Mouse (Mus musculus) CH12.LX (cell line): ENCODE measurements around the gene Cd3e. TPM values are rescaled to one million over a fixed set of nuclear protein-coding genes. Genes with fewer than 3 reads are reported as not detected.

Source experiments
- DNase-seq: peaks from one replicate; pipeline ENCODE4 v3.0.0-alpha.2; 2013; ENCODE audit errors: extremely low read depth
- H3K27ac ChIP-seq: 2 replicates; pipeline ENCODE4 v1.5.1; 2012; ENCODE audit warnings: low read depth, mild to moderate bottlenecking, control low read depth, moderate library complexity; ENCODE audit not compliant: insufficient read depth
- H3K27me3 ChIP-seq: replicated peaks from 2 replicates; pipeline ENCODE3; 2012; ENCODE audit warnings: inconsistent platforms
- H3K36me3 ChIP-seq, 2 experiments: replicated peaks in 1 of 2; 2 replicates each; pipeline versions ENCODE3 to v1.6.1; 2012; ENCODE audit warnings: inconsistent platforms in 1 of 2, low read length in 1 of 2, mild to moderate bottlenecking in 1 of 2, mixed read lengths in 1 of 2, moderate library complexity in 1 of 2; ENCODE audit not compliant: control insufficient read depth in 1 of 2, insufficient read depth in 1 of 2
- H3K4me1 ChIP-seq, 2 experiments: 2 replicates each; pipeline ENCODE4 v1.6.1; 2012; ENCODE audit warnings: inconsistent platforms in 1 of 2, moderate library complexity in 1 of 2; ENCODE audit not compliant: insufficient read depth in 2 of 2, control insufficient read depth in 1 of 2
- H3K4me2 ChIP-seq: 2 replicates; pipeline ENCODE4 v1.6.1; 2012; ENCODE audit warnings: low read depth, mild to moderate bottlenecking, control low read depth; ENCODE audit not compliant: poor library complexity, insufficient read depth, severe bottlenecking
- H3K4me3 ChIP-seq, 3 experiments: fragments of 150-350 bp in 1 of 3; sonication (generic) in 1 of 3; replicated peaks in 1 of 3; 2 replicates each; pipeline versions ENCODE3 to v1.5.1; 2011 to 2012; ENCODE audit warnings: low read depth in 2 of 3, low read length in 2 of 3, mild to moderate bottlenecking in 2 of 3, moderate library complexity in 2 of 3, control low read depth in 1 of 3, improper control_type of control experiment in 1 of 3, inconsistent platforms in 1 of 3, mixed read lengths in 1 of 3; ENCODE audit not compliant: poor library complexity in 1 of 3
- H3K79me2 ChIP-seq: replicated peaks from 2 replicates; pipeline ENCODE4 v1.6.1; 2012; ENCODE audit warnings: mild to moderate bottlenecking, moderate library complexity; ENCODE audit not compliant: control insufficient read depth, poor library complexity, insufficient read depth, severe bottlenecking; ENCODE audit errors: extremely low read depth
- H3K9ac ChIP-seq: 2 replicates; pipeline ENCODE4 v1.6.1; 2012; ENCODE audit warnings: low read depth, mild to moderate bottlenecking, control low read depth, moderate library complexity; ENCODE audit not compliant: insufficient read depth
- H3K9me3 ChIP-seq: replicated peaks from 2 replicates; pipeline ENCODE3; 2012; ENCODE audit warnings: low read length, inconsistent platforms, mixed read lengths
- BHLHE40 ChIP-seq: IDR thresholded peaks from 2 replicates; pipeline ENCODE4 v1.6.1; 2011; ENCODE audit warnings: mild to moderate bottlenecking, low read depth, low read length, improper control_type of control experiment
- CHD1 ChIP-seq: IDR thresholded peaks from 2 replicates; pipeline ENCODE4 v1.6.1; 2012; ENCODE audit warnings: low read depth, low read length, improper control_type of control experiment, inconsistent platforms
- CTCF ChIP-seq, 2 experiments: IDR thresholded peaks in 1 of 2; conservative IDR thresholded peaks in 1 of 2; 2 replicates each; pipeline ENCODE4 v1.5.1; 2011 to 2012; ENCODE audit warnings: low read depth in 2 of 2, low read length in 2 of 2, improper control_type of control experiment in 1 of 2, inconsistent platforms in 1 of 2, mild to moderate bottlenecking in 1 of 2, moderate library complexity in 1 of 2
- ELF1 ChIP-seq: IDR thresholded peaks from 2 replicates; pipeline ENCODE4 v1.6.1; 2014; ENCODE audit warnings: low read depth, mild to moderate bottlenecking, inconsistent platforms, low read length, improper control_type of control experiment
- EP300 ChIP-seq: IDR thresholded peaks from 2 replicates; pipeline ENCODE4 v1.6.1; 2011; ENCODE audit warnings: low read length, improper control_type of control experiment
- JUN ChIP-seq: IDR thresholded peaks from 2 replicates; pipeline ENCODE4 v1.6.1; 2011; ENCODE audit warnings: low read depth, mild to moderate bottlenecking, low read length, improper control_type of control experiment, moderate library complexity; ENCODE audit not compliant: insufficient read depth
- JUND ChIP-seq: conservative IDR thresholded peaks from 2 replicates; pipeline ENCODE4 v1.6.1; 2011; ENCODE audit warnings: low read depth, low read length, improper control_type of control experiment
- MAX ChIP-seq: IDR thresholded peaks from 2 replicates; pipeline ENCODE4 v1.6.1; 2011; ENCODE audit warnings: low read length, improper control_type of control experiment
- MAZ ChIP-seq: IDR thresholded peaks from 2 replicates; pipeline ENCODE4 v1.6.1; 2012; ENCODE audit warnings: low read depth, mild to moderate bottlenecking, inconsistent platforms, low read length, improper control_type of control experiment, moderate library complexity
- MXI1 ChIP-seq: IDR thresholded peaks from 2 replicates; pipeline ENCODE4 v1.6.1; 2011; ENCODE audit warnings: mild to moderate bottlenecking, low read depth, low read length, improper control_type of control experiment
- NELFE ChIP-seq: IDR thresholded peaks from 2 replicates; pipeline ENCODE4 v1.6.1; 2011; ENCODE audit warnings: low read depth, low read length, improper control_type of control experiment
- NRF1 ChIP-seq: IDR thresholded peaks from 2 replicates; pipeline ENCODE4 v1.6.1; 2014; ENCODE audit warnings: low read depth, mild to moderate bottlenecking, inconsistent platforms, low read length, improper control_type of control experiment, moderate library complexity
- POLR2AphosphoS2 ChIP-seq: IDR thresholded peaks from 2 replicates; pipeline ENCODE4 v1.6.1; 2011; ENCODE audit warnings: low read depth, low read length, improper control_type of control experiment
- SIN3A ChIP-seq: IDR thresholded peaks from 2 replicates; pipeline ENCODE4 v1.6.1; 2012; ENCODE audit warnings: low read length, improper control_type of control experiment, inconsistent platforms
- SMC3 ChIP-seq: IDR thresholded peaks from 2 replicates; pipeline ENCODE4 v1.6.1; 2011; ENCODE audit warnings: low read depth, low read length, improper control_type of control experiment
- TCF12 ChIP-seq: IDR thresholded peaks from 2 replicates; pipeline ENCODE4 v1.6.1; 2014; ENCODE audit warnings: low read depth, mild to moderate bottlenecking, inconsistent platforms, low read length, improper control_type of control experiment
- UBTF ChIP-seq: IDR thresholded peaks from 2 replicates; pipeline ENCODE4 v1.6.1; 2012; ENCODE audit warnings: low read depth, mild to moderate bottlenecking, inconsistent platforms, low read length, improper control_type of control experiment, moderate library complexity
- USF1 ChIP-seq: IDR thresholded peaks from 2 replicates; pipeline ENCODE4 v1.6.1; 2014; ENCODE audit warnings: low read depth, mild to moderate bottlenecking, inconsistent platforms, low read length, improper control_type of control experiment
- USF2 ChIP-seq: conservative IDR thresholded peaks from 2 replicates; pipeline ENCODE4 v1.6.1; 2011; ENCODE audit warnings: low read depth, low read length, improper control_type of control experiment
- ZKSCAN1 ChIP-seq: IDR thresholded peaks from 2 replicates; pipeline ENCODE4 v1.6.1; 2012; ENCODE audit warnings: low read depth, inconsistent platforms, low read length, improper control_type of control experiment, borderline replicate concordance
- ZNF384 ChIP-seq: IDR thresholded peaks from 2 replicates; pipeline ENCODE4 v1.6.1; 2012; ENCODE audit warnings: low read depth, low read length, improper control_type of control experiment, inconsistent platforms
- dilution Hi-C: fragments of 300-500 bp; cut with MboI; formaldehyde crosslinking; loops from 2 replicates; pipeline ENCODE4 v1.14.3; 2020; ENCODE audit warnings: low sequenced_read_pairs; ENCODE audit not compliant: extremely low pct_unique_long_range_greater_than_20kb, extremely low pct_ligation_motif_present
- in situ Hi-C: fragments of 300-500 bp; cut with MboI; formaldehyde crosslinking; loops from 3 replicates; pipeline ENCODE4 v1.14.3; 2019; ENCODE audit warnings: low sequenced_read_pairs, low pct_ligation_motif_present, low pct_unique_long_range_greater_than_20kb, mixed read lengths
- polyA plus RNA-seq: library from polyadenylated mRNA; unstranded; fragments of >175 nt; gene quantifications from 2 replicates; pipeline ENCODE4 v1.2.1, GENCODE M21; 2012; ENCODE audit warnings: low read depth; ENCODE audit not compliant: insufficient read length
- total RNA-seq, 2 experiments: library from RNA; depleted of rRNA; stranded (reverse); fragments of 300-350 nt in 1 of 2; fragments of >200 nt in 1 of 2; gene quantifications; 2 replicates each; pipeline ENCODE4 v1.2.3; 2012 to 2014

Cd3e gene
- total and polyA plus RNA-seq, 3 experiments = not detected

DNA sequence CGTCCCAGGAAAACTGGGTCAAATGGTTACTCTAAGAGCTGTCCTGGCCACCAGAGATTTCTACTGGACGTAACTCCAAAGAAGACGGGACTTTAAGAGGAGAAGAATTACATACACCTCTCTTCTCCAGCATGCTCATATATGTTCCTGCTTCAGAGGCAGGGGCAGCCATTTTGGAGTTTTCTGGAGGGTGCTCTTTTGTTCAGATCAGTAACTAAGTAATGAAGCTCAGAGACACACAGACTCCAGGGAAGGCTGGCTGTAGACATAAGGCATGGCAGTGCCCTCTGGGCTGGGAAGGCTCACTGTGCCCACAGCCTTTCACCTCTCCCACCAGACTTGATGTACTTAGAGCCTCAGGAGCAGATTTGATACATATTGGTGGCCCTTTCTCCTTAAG, 26.9 kb downstream of the Cd3e start:
- H3K27me3 ChIP-seq = peaks cover 4% of the 10 kb centered on the region
- peaks cover 27 to 34% of the 10 kb centered on the region in 2 experiments for H3K4me1 ChIP-seq
- H3K4me3 ChIP-seq = no peak overlapping the region
- H3K9ac ChIP-seq = no peak overlapping the region
- DNase-seq = no peak
- H3K79me2 ChIP-seq = no peaks in the 10 kb centered on the region
- in situ Hi-C loops = no loop called here
- H3K36me3 ChIP-seq = no peaks in the 10 kb centered on the region
- TF ChIP-seq ZNF384 (no peak), EP300 (no peak), UBTF (no peak), MAX (no peak), NELFE (no peak), ZKSCAN1 (no peak)
- H3K27ac ChIP-seq = no peak overlapping the region
- no peaks in the 10 kb centered on the region for H3K9me3 ChIP-seq
- H3K4me2 ChIP-seq = no peak overlapping the region
- dilution Hi-C loops = no loop called here

DNA sequence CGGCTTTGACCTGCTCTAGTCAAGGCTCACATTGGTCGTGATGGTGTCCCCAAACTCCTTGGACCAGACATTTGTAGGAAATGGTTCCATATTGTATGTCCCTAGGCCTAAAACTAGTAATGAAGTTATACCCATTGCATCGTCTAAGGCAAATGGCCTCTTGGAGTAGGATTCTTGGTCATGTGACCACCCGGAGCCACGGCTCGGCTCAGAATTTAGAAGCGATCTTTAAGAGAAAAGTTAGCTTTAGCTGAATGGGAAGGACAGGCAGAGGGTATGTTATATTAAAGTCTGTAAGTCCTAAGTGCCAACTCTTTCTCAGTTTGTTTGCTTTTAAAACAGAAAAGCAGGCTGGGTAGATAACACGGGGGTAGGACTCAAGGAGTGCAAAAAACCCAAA, 27.3 kb downstream of the Cd3e start:
- no peak for DNase-seq

DNA sequence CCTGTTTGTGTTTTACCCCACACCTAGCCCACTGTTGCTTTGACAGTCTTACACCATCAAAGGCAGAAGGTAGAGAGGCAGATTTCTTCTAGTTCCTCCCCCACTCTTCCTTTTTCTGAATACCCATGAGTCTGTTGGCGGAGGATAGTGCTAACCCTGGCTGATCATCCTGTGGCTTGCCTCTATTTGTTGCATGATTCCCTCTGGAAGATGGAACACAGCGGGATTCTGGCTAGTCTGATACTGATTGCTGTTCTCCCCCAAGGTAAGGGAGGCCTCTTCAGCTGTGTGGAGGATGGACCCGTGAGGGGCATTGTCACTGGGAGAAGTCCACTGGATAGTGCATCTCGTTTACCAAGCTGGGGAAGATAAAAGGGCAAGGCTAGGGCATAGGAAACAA, 27.8 kb downstream of the Cd3e start, which contains the start of gene Cd3d:
Cd3d (plus strand) TSS at position 111 of the 400 bp plus-strand sequence.
- DNase-seq = no peak
- Histone ChIP-seq H3K27ac (no peak within 1 kb of the TSS), H3K9ac (no peak within 1 kb of the TSS), H3K4me1 (peaks cover 25 to 26% of the 10 kb centered on the region in 2 experiments), H3K9me3 (no peaks in the 10 kb centered on the region), H3K79me2 (no peaks in the 10 kb centered on the region), H3K4me2 (no peak within 1 kb of the TSS), H3K4me3 (no peak within 1 kb of the TSS), H3K36me3 (no peaks in the 10 kb centered on the region), H3K27me3 (peaks cover 4% of the 10 kb centered on the region)
- dilution Hi-C loops = no loop called here
- no peak for TF ChIP-seq CHD1
- TF ChIP-seq CTCF (conservative IDR thresholded peaks at IDR 0.05 in 1 of 2, IDR thresholded peaks at IDR 0.05 in 1 of 2; ENCODE audit: low read depth in 2 of 2, low read length in 2 of 2) = no peak
- no peak for TF ChIP-seq ZNF384
- TF ChIP-seq MXI1 = no peak
- no peak for TF ChIP-seq MAZ
- no peak for TF ChIP-seq JUN
- TF ChIP-seq USF2 = no peak
- TF ChIP-seq ZKSCAN1 = no peak
- TF ChIP-seq ELF1 = no peak
- TF ChIP-seq NELFE = no peak
- TF ChIP-seq NRF1 = no peak
- no peak for TF ChIP-seq USF1
- TF ChIP-seq SMC3 = no peak
- no peak for TF ChIP-seq POLR2AphosphoS2
- TF ChIP-seq EP300 = no peak
- TF ChIP-seq BHLHE40 = no peak
- TF ChIP-seq SIN3A = no peak
- no peak for TF ChIP-seq MAX
- TF ChIP-seq TCF12 = no peak
- TF ChIP-seq JUND = no peak
- in situ Hi-C loops = no loop called here

More for the DNA sequence above, 27.3 kb downstream of the Cd3e start:
- dilution Hi-C loops (no loop called here), in situ Hi-C loops (no loop called here)
- Histone ChIP-seq H3K27me3 (peaks cover 4% of the 10 kb centered on the region), H3K4me3 (no peak overlapping the region), H3K9me3 (no peaks in the 10 kb centered on the region), H3K4me2 (no peak overlapping the region), H3K9ac (no peak overlapping the region), H3K79me2 (no peaks in the 10 kb centered on the region), H3K4me1 (peaks cover 26 to 30% of the 10 kb centered on the region in 2 experiments), H3K36me3 (no peaks in the 10 kb centered on the region), H3K27ac (no peak overlapping the region)
- TF ChIP-seq USF1 (0 out of 2 replicates have a peak, but pooled peaks have one; percentile 7), USF2 (no peak)
